Mouse (Mus musculus): Measurements from ENCODE around the gene Ltbp2. TPM values are rescaled to one million over a fixed set of nuclear protein-coding genes. Genes with fewer than 3 reads are reported as not detected.

The Ltbp2 gene
- polyA plus RNA-seq, 1 experiment, result 182 TPM

- no peak for TF ChIP-seq CTCF (IDR thresholded peaks at IDR 0.05; ENCODE audit: borderline replicate concordance, insufficient read depth, low read length)
- TF ChIP-seq POLR2A (IDR thresholded peaks at IDR 0.05; ENCODE audit: low read depth, low read length), result no peak
- Histone ChIP-seq H3K4me1 (ENCODE audit: control insufficient read depth, insufficient read depth, low read length) (peaks cover 10% of the 10 kb centered on the region; the same call in 1 of the 2 replicates), H3K4me3 (ENCODE audit: insufficient read depth, low read length) (no peak overlapping the region), H3K27ac (ENCODE audit: insufficient read depth, low read length) (no peak overlapping the region)
Observed at GRCm38 (mm10) chr12:84907627-84908480, 31.5 kb upstream of the Ltbp2 start.

GRCm38 (mm10) chr12:84907024-84907626 lies 30.8 kb upstream of the Ltbp2 start:
- Histone ChIP-seq H3K4me1 (ENCODE audit: control insufficient read depth, insufficient read depth, low read length) (peaks cover 10% of the 10 kb centered on the region; the same call in 1 of the 2 replicates), H3K4me3 (ENCODE audit: insufficient read depth, low read length) (no peak overlapping the region), H3K27ac (ENCODE audit: insufficient read depth, low read length) (peak overlapping the region; percentile 3; the same call in 1 of the 2 replicates)
- TF ChIP-seq POLR2A (IDR thresholded peaks at IDR 0.05; ENCODE audit: low read depth, low read length) (no peak), CTCF (IDR thresholded peaks at IDR 0.05; ENCODE audit: borderline replicate concordance, insufficient read depth, low read length) (no peak)

- TF ChIP-seq POLR2A (IDR thresholded peaks at IDR 0.05; ENCODE audit: low read depth, low read length) (no peak), CTCF (IDR thresholded peaks at IDR 0.05; ENCODE audit: borderline replicate concordance, insufficient read depth, low read length) (no peak)
- peaks cover 10% of the 10 kb centered on the region; the same call in 1 of the 2 replicates for H3K4me1 ChIP-seq (ENCODE audit: control insufficient read depth, insufficient read depth, low read length)
- no peak overlapping the region for H3K27ac ChIP-seq (ENCODE audit: insufficient read depth, low read length)
- no peak overlapping the region for H3K4me3 ChIP-seq (ENCODE audit: insufficient read depth, low read length)
Observed at GRCm38 (mm10) chr12:84904399-84904798, 28.1 kb upstream of the Ltbp2 start.

- no peak for TF ChIP-seq CTCF (IDR thresholded peaks at IDR 0.05; ENCODE audit: borderline replicate concordance, insufficient read depth, low read length)
- no peak for TF ChIP-seq POLR2A (IDR thresholded peaks at IDR 0.05; ENCODE audit: low read depth, low read length)
- Histone ChIP-seq H3K4me3 (ENCODE audit: insufficient read depth, low read length) (no peak overlapping the region), H3K27ac (ENCODE audit: insufficient read depth, low read length) (no peak overlapping the region), H3K4me1 (ENCODE audit: control insufficient read depth, insufficient read depth, low read length) (no peaks in the 10 kb centered on the region)
Observed at GRCm38 (mm10) chr12:84900317-84900716, 24.0 kb upstream of the Ltbp2 start.

- Histone ChIP-seq H3K4me1 (ENCODE audit: control insufficient read depth, insufficient read depth, low read length) (no peaks in the 10 kb centered on the region), H3K4me3 (ENCODE audit: insufficient read depth, low read length) (no peak overlapping the region), H3K27ac (ENCODE audit: insufficient read depth, low read length) (no peak overlapping the region)
- no peak for TF ChIP-seq CTCF (IDR thresholded peaks at IDR 0.05; ENCODE audit: borderline replicate concordance, insufficient read depth, low read length)
- TF ChIP-seq POLR2A (IDR thresholded peaks at IDR 0.05; ENCODE audit: low read depth, low read length), result no peak
Observed at GRCm38 (mm10) chr12:84897322-84897721, 21.0 kb upstream of the Ltbp2 start.

GRCm38 (mm10) chr12:84896235-84896634 lies 19.9 kb upstream of the Ltbp2 start:
- Histone ChIP-seq H3K4me3 (ENCODE audit: insufficient read depth, low read length) (no peak overlapping the region), H3K4me1 (ENCODE audit: control insufficient read depth, insufficient read depth, low read length) (no peaks in the 10 kb centered on the region), H3K27ac (ENCODE audit: insufficient read depth, low read length) (no peak overlapping the region)
- TF ChIP-seq CTCF (IDR thresholded peaks at IDR 0.05; ENCODE audit: borderline replicate concordance, insufficient read depth, low read length) (no peak), POLR2A (IDR thresholded peaks at IDR 0.05; ENCODE audit: low read depth, low read length) (no peak)

- no peaks in the 10 kb centered on the region for H3K4me1 ChIP-seq (ENCODE audit: control insufficient read depth, insufficient read depth, low read length)
- no peak for TF ChIP-seq POLR2A (IDR thresholded peaks at IDR 0.05; ENCODE audit: low read depth, low read length)
- TF ChIP-seq CTCF (IDR thresholded peaks at IDR 0.05; ENCODE audit: borderline replicate concordance, insufficient read depth, low read length), result no peak
- H3K4me3 ChIP-seq (ENCODE audit: insufficient read depth, low read length), result no peak overlapping the region
- no peak overlapping the region for H3K27ac ChIP-seq (ENCODE audit: insufficient read depth, low read length)
Observed at GRCm38 (mm10) chr12:84893648-84894628, 17.6 kb upstream of the Ltbp2 start.

GRCm38 (mm10) chr12:84890289-84890688 lies 14.0 kb upstream of the Ltbp2 start:
- Histone ChIP-seq H3K27ac (ENCODE audit: insufficient read depth, low read length) (no peak overlapping the region), H3K4me1 (ENCODE audit: control insufficient read depth, insufficient read depth, low read length) (peaks cover 11% of the 10 kb centered on the region; the same call in 1 of the 2 replicates), H3K4me3 (ENCODE audit: insufficient read depth, low read length) (no peak overlapping the region)
- TF ChIP-seq CTCF (IDR thresholded peaks at IDR 0.05; ENCODE audit: borderline replicate concordance, insufficient read depth, low read length), result no peak

- no peak overlapping the region for H3K4me3 ChIP-seq (ENCODE audit: insufficient read depth, low read length)
- no peak for TF ChIP-seq CTCF (IDR thresholded peaks at IDR 0.05; ENCODE audit: borderline replicate concordance, insufficient read depth, low read length)
- no peak for TF ChIP-seq POLR2A (IDR thresholded peaks at IDR 0.05; ENCODE audit: low read depth, low read length)
- peaks cover 25% of the 10 kb centered on the region for H3K4me1 ChIP-seq (ENCODE audit: control insufficient read depth, insufficient read depth, low read length)
- H3K27ac ChIP-seq (ENCODE audit: insufficient read depth, low read length), result peak overlapping the region; percentile 90
Observed at GRCm38 (mm10) chr12:84885107-84885876, 9.0 kb upstream of the Ltbp2 start.
